Mouse (Mus musculus): ENCODE measurements around the gene Cdk14. TPM values are rescaled to one million over a fixed set of nuclear protein-coding genes. Genes with fewer than 3 reads are reported as not detected.

Gene Cdk14
- polyA plus RNA-seq, 1 experiment from 2014 or later: 13.8 TPM

- H3K27me3 ChIP-seq: no peaks in the 10 kb centered on the region; the same call in 1 of the 2 replicates
- peaks cover 7% of the 10 kb centered on the region; the same call in 1 of the 2 replicates for H3K4me1 ChIP-seq
These were observed 658.2 kb downstream of the Cdk14 start for GRCm38 (mm10) chr5:4761891-4762290.

DNA sequence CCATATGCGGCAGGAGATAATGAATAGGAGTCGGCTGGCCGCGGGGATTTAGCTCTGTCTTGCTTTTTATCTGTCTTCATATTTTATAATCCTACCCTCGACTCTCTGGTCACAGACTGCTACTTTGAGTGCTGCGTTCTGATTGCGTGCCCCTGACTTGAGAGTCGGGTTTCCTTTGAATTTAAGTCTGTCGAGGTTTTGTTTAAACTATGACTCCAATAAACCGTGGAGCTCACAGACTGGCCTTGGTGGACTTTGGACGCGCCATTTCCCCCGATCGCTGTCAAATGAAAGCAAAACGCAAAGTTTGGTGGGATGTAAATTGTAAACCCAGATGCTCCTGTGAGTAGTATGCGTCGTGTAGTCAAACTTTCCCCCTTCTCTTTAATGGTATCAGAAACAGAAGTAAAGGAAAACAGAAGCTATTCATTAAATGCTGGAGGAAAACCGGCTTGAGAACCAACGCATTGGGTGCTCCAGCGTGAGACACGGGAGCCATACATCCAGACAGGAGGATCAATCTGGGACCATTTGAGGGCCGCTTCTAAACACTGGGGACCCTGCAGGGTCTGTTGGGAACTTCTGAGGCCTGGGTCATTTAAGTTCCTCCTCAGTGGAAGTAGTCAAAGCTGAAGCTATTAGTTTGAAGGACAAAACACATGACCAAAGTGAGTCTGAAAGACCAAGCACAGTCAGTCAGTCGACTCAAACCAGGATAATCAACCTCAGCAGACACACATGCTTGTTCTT, 661.6 kb downstream of the Cdk14 start:
- Histone ChIP-seq H3K27ac (peak overlapping the region; percentile 97), H3K27me3 (peaks cover 9% of the 10 kb centered on the region), H3K4me3 (replicated peaks) (peak overlapping the region; percentile 66), H3K9me3 (replicated peaks) (no peaks in the 10 kb centered on the region), H3K4me1 (peaks cover 31% of the 10 kb centered on the region), H3K4me2 (peak overlapping the region; percentile 94), H3K9ac (peak overlapping the region; percentile 49), H3K36me3 (no peaks in the 10 kb centered on the region)
- peak; percentile 15 for ATAC-seq (replicated peaks; ENCODE audit: low FRiP score)
- 2% methylated on average over 23 of the region's 23 CpGs for WGBS

More at GRCm38 (mm10) chr5:4761891-4762290, 658.2 kb downstream of the Cdk14 start:
- Histone ChIP-seq H3K4me3 (replicated peaks) (no peak overlapping the region), H3K9ac (no peak overlapping the region), H3K36me3 (no peaks in the 10 kb centered on the region), H3K27ac (no peak overlapping the region), H3K9me3 (replicated peaks) (no peaks in the 10 kb centered on the region), H3K4me2 (no peak overlapping the region)
- no peak for ATAC-seq (replicated peaks; ENCODE audit: low FRiP score)

DNA sequence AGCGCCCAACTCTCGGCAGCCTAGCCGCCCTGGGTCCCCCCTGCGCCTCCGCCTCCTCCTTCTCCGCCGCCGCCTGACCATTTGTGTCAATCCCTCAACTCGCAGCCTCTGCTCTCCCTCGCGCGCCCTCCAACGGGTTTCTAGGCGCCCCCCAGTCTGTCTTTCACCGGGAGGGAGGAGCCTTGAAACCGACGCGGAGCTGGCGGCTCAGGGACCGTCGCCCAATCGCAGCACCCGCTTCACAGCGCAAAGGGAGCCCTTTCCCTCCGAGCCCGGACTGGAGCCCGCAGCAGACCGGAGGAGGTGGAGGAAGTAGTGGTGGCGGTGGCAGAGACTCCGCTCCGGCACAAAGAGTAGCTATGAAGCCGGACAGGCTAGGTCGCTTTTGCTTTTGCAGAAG, 662.2 kb downstream of the Cdk14 start, which contains the start of gene Fzd1:
Gene Fzd1, minus strand, starts transcription at position 134 of the 400 bp plus-strand sequence.
- no peaks in the 10 kb centered on the region for H3K9me3 ChIP-seq (replicated peaks)
- peak within 1 kb of the TSS; percentile 73 for H3K9ac ChIP-seq
- H3K27me3 ChIP-seq: peaks cover 9% of the 10 kb centered on the region
- H3K36me3 ChIP-seq: no peaks in the 10 kb centered on the region
- peaks cover 31% of the 10 kb centered on the region for H3K4me1 ChIP-seq
- H3K4me3 ChIP-seq (replicated peaks): peak within 1 kb of the TSS; percentile 66
- H3K4me2 ChIP-seq: peak within 1 kb of the TSS; percentile 94
- H3K27ac ChIP-seq: peak within 1 kb of the TSS; percentile 97
- WGBS: under 1% methylated on average over 31 of the region's 33 CpGs
- peak; percentile 94 for ATAC-seq (replicated peaks; ENCODE audit: low FRiP score)

GRCm38 (mm10) chr5:4756871-4757711, 663.0 kb downstream of the Cdk14 start:
- peaks cover 31% of the 10 kb centered on the region for H3K4me1 ChIP-seq
- WGBS: under 1% methylated on average over 80 of the region's 80 CpGs
- H3K27me3 ChIP-seq: peaks cover 9% of the 10 kb centered on the region

GRCm38 (mm10) chr5:4756001-4756681, 664.0 kb downstream of the Cdk14 start:
- H3K9ac ChIP-seq: peak overlapping the region; percentile 73
- ATAC-seq (replicated peaks; ENCODE audit: low FRiP score): peak; percentile 3; the same call in 1 of the 2 replicates
- WGBS: 2% methylated on average over 43 of the region's 43 CpGs
- peak overlapping the region; percentile 66 for H3K4me3 ChIP-seq (replicated peaks)
- H3K27me3 ChIP-seq: peaks cover 9% of the 10 kb centered on the region
- H3K4me2 ChIP-seq: peak overlapping the region; percentile 94
- H3K36me3 ChIP-seq: peaks cover 4% of the 10 kb centered on the region; the same call in 1 of the 2 replicates
- peak overlapping the region; percentile 97 for H3K27ac ChIP-seq
- no peaks in the 10 kb centered on the region for H3K9me3 ChIP-seq (replicated peaks)
- H3K4me1 ChIP-seq: peaks cover 31% of the 10 kb centered on the region

More at GRCm38 (mm10) chr5:4756871-4757711, 663.0 kb downstream of the Cdk14 start:
- Histone ChIP-seq H3K4me2 (peak overlapping the region; percentile 94), H3K27ac (peak overlapping the region; percentile 97), H3K9ac (peak overlapping the region; percentile 73), H3K36me3 (peaks cover 2% of the 10 kb centered on the region; the same call in 1 of the 2 replicates), H3K4me3 (replicated peaks) (peak overlapping the region; percentile 66), H3K9me3 (replicated peaks) (no peaks in the 10 kb centered on the region)
- peak; percentile 61 for ATAC-seq (replicated peaks; ENCODE audit: low FRiP score)

DNA sequence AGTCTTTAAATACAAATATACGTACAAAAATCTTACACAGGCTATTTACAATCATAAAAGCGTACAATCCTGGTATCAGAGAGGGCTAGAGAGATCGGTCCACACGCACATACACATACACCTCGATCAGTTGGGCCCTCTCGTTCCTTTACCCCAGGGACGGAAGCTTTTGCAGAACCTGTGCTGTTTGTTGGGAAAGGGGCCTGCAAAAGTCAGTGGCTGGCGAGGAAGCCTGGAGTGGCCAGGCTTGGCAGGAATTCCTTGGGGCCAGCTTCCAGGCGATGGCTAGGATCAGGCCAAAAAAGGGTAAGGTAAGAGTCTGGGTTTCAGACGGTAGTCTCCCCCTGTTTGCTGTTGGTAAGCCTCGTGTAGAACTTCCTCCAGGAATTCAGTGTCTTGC, 664.8 kb downstream of the Cdk14 start:
- ATAC-seq (replicated peaks; ENCODE audit: low FRiP score): no peak
- no peaks in the 10 kb centered on the region for H3K9me3 ChIP-seq (replicated peaks)
- peaks cover 4% of the 10 kb centered on the region; the same call in 1 of the 2 replicates for H3K36me3 ChIP-seq
- peaks cover 9% of the 10 kb centered on the region for H3K27me3 ChIP-seq
- peak overlapping the region; percentile 94 for H3K4me2 ChIP-seq
- H3K4me3 ChIP-seq (replicated peaks): peak overlapping the region; percentile 66
- peak overlapping the region; percentile 73 for H3K9ac ChIP-seq
- peak overlapping the region; percentile 34 for H3K27ac ChIP-seq
- peaks cover 31% of the 10 kb centered on the region for H3K4me1 ChIP-seq
- WGBS: 30% methylated on average over 11 of the region's 11 CpGs

DNA sequence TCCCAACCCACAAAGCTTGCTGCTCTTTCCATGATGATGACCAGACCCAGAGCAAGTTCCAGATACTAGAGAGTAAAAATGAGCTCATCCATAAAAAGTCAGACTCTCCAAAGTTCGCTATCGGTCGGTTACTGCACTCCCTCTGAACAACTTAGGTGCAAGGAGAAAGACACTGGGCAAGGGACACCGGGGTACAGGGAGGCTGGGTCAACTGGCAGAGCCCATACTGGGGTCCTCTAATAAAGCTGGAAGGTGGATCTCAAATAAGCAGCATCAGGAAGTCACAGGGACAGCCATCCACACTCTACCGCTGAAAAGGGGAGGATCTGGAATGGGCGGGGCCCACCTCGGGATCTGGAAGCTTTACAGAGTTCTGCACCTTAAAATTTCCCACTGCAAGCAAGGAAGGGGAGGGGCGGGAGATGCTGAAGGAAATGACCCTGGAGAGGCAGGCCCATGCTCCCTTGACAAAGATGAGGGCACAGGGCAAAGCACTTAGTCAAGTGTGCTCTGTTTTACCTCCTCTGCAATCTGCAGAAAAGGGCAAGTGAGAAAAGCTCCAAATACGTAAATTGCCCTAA, 665.3 kb downstream of the Cdk14 start:
- H3K27ac ChIP-seq: 0 out of 2 replicates have a peak overlapping the region, but pooled peaks have one; percentile 1
- WGBS: 22% methylated on average over 9 of the region's 9 CpGs
- peaks cover 31% of the 10 kb centered on the region for H3K4me1 ChIP-seq
- peak overlapping the region; percentile 73 for H3K9ac ChIP-seq
- H3K4me2 ChIP-seq: peak overlapping the region; percentile 94
- H3K36me3 ChIP-seq: peaks cover 4% of the 10 kb centered on the region; the same call in 1 of the 2 replicates
- H3K9me3 ChIP-seq (replicated peaks): no peaks in the 10 kb centered on the region
- peak overlapping the region; percentile 66 for H3K4me3 ChIP-seq (replicated peaks)
- peaks cover 9% of the 10 kb centered on the region; the same call in 1 of the 2 replicates for H3K27me3 ChIP-seq
- ATAC-seq (replicated peaks; ENCODE audit: low FRiP score): no peak

Small RNA genes lying within 50 kb of the gene (microRNA-seq; reads per million reads assigned to microRNA genes)
- gene Gm25037 (not detected), gene Gm44483 (not detected)

Other genes with a start within 250 kb of the Cdk14 start
- not detected in 2 replicates for gene 1700015F17Rik, start 58.8 kb upstream of the Cdk14 start, polyA plus RNA-seq (2015; fragmentation: Nextera tagmentation; extraction: Ambion mirVana)
- gene Cldn12, start 94.6 kb upstream of the Cdk14 start, polyA plus RNA-seq (2015; fragmentation: Nextera tagmentation; extraction: Ambion mirVana): 31.4 and 32.5 TPM in 2 replicates
- 31.5 and 33.2 TPM in 2 replicates for gene Gtpbp10, start 139.2 kb upstream of the Cdk14 start, polyA plus RNA-seq (2015; fragmentation: Nextera tagmentation; extraction: Ambion mirVana)
- gene Gm8773, start 153.5 kb upstream of the Cdk14 start, polyA plus RNA-seq (2015; fragmentation: Nextera tagmentation; extraction: Ambion mirVana): 0.85 and 0.88 TPM in 2 replicates
- 3.2 and 3.4 TPM in 2 replicates for gene Cfap69, start 243.9 kb upstream of the Cdk14 start, polyA plus RNA-seq (2015; fragmentation: Nextera tagmentation; extraction: Ambion mirVana)